Mouse (Mus musculus) cortical plate, adult 2 months (tissue): ENCODE measurements around the gene Il15ra.

Source experiments
- CTCF ChIP-seq: fragments of 200-500 bp; IDR thresholded peaks from 2 replicates; pipeline ENCODE4 v1.5.1; 2011; ENCODE audit warnings: mild to moderate bottlenecking, control low read depth, low read length; ENCODE audit not compliant: insufficient read depth; ENCODE audit errors: extremely low read depth
- POLR2A ChIP-seq: fragments of 200-500 bp; IDR thresholded peaks from 2 replicates; pipeline ENCODE4 v1.6.1; 2011; ENCODE audit warnings: mild to moderate bottlenecking, low read length, control low read depth; ENCODE audit not compliant: insufficient read depth; ENCODE audit errors: extremely low read depth

GRCm38 (mm10) chr2:11662907-11663230 lies 42.2 kb upstream of the Il15ra start:
- TF ChIP-seq CTCF (no peak), POLR2A (no peak)
